Mouse (Mus musculus) right cerebral cortex, postnatal 14 days (tissue): ENCODE measurements at regions not wholly inside any gene's neighbourhood (a gene's known extent, or its start where the extent isn't known, plus 50 kb on each side); places are given as distances from the start of the nearest gene placed in this dataset.

Experiments used
- DNase-seq: peaks from one replicate; pipeline ENCODE4 v3.0.0; 2022

DNA sequence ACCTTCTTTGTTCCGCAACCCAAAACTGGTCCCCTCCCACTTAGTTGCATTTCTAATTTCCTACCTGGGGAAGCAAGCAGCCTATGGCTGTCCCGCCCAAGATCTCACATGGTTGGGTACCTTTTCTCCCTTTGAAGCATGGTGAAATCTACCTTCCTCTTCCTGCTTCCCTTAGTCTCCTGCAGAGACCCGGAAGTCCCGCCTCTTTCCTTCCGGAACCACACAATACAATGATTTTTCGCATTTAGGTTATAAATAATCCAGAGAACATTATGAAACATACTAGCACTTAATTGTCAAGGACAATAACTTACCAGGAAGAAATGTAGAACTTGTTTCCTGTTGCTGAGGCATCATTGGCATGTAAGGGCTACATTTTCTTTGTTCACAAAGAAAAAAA, 58.8 kb downstream of the 1700009N14Rik start:
- no peak for DNase-seq

DNA sequence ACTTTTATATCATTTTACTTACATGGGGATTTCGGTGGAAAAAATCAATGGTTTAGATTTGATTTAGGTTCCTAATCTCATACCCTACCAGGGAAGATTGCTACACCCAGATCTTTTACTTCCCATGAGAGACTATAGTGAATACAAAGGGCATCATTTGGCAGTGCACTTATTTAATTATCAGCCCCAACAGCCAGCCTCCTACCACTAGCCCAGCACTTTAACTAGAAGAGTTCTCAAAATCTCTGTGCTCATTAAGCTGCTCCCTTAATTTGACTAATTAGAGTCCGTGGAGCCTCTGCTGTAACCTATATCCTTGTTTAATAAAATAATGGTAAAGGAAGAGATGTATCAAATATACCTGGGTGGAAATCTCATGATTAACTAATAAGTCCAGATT, 77.4 kb downstream of the 1700009N14Rik start:
- DNase-seq, result no peak

DNA sequence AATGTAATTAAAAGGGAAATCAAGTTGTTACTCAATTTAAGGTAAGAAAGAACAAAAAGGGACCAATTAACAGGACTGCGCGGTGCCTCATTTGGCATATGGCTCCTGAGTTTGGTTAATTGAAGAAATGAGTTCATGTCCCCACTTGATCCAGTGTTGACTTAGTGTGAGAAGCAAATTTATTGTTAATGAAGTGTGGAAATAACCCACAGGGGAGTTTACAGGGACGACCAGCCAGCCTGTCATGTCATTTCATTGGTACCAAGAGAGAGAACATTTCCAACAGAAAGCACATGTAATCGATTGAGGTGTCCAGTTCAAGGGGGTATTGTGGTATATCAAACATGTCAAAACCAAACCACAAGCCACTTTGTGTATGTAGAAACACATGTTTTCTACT, 78.6 kb downstream of the 1700009N14Rik start:
- DNase-seq, result no peak

DNA sequence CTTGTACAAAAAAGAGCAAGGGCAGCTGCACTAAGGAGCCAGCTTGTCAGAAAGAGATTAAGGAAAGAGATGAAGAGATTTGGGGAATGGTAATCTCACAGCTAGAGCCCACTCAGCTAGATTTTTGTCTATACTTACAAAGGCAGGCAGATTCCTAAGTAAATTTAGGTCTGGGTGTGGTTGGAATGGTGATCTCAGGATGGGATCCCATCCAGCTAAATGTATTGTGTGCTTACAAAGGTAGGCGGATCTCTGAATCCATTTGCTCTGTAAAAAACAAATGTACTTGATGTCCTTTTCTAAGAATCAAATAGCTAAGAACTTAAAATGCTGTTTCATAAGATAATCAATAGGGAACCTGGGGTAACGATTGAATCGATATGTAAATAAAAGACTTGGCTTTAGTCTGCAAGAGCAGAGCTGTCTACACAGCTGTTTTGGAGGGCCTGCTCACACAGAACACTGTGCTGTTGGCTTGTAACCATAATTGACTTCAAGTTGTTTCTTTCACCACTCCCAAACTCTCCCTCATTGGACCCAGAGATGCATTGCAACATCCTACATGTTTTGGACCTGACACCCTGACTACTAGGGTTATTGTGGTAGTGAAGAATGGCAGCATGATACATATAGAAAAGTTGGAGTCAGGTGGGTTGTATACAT, 106.1 kb downstream of the 1700009N14Rik start:
- no peak for DNase-seq

DNA sequence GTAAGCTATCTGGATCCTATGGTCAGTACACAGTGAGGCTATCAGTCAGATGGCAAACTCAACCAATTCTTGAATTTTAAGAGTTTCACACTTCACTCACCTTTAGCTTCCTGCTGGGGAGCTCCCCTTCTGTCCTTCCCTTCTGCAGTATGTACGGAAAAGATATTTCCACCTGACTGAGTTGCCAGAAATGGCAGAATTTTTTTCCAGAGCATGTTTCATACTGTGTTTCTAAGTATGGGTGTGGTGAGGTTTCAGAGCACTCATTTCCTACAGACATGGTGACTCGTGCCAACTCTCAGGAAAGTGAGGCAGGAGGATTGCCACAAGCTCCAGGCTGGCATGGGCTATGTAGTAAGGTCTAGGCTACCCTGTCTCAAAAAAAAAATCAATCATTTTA, 147.3 kb downstream of the 1700009N14Rik start:
- DNase-seq, result no peak

DNA sequence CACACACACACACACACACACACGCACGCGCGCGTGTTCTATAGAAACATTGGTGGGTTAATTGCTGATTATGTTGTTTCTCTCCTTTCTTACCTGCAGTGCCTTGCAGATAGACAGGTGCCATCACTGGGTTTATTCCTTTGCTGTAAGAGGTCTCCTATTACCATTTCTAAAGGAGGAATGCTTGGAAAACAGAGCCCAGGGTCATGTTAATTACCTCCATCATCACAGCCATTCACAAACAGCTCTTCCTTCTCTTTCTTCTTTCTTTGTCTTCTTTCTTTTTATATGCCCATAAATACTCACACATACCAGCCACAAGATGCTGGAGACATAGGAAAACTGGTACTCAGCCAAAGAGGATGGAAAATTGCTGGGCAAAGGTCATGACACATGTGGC, 155.0 kb downstream of the 1700009N14Rik start:
- DNase-seq, result no peak

DNA sequence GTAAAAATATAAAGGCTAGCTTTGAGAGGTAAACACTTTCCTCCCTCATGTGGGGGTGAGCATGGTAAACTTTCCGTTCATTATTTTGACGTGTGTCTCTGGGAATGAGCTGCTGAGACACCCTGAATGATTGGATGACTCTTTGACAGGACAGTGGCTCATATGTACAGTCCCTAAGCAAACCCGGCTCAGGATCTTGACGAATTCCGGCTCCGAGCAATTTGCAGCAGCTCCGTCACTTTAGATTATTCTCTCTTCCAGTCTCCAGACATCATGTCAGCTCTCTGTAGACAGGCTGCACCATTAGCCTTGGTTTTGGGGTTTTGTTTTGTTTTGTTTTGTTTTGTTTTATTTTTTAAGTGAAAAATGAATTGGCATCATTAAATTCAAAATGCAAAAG, 194.0 kb downstream of the 1700009N14Rik start:
- no peak for DNase-seq

DNA sequence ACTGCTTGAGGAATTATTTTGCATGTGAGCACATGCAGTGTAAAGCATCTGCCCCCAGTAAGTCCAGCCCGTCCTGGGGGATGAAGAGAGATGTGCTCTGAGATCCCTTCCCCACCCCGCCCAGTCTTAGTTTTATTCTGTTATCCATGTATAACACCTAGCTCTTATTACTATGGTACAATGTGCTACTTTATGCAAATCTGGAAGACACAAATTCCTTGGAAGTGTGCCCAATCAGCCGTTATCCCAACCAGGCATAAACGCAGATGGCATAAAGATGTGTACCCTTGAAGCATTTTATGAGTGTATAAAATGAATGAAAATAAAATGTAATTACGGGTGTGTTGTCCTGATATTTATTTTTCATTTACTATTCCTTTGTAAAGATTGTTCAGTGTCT, 194.8 kb downstream of the 1700009N14Rik start:
- DNase-seq, result no peak

DNA sequence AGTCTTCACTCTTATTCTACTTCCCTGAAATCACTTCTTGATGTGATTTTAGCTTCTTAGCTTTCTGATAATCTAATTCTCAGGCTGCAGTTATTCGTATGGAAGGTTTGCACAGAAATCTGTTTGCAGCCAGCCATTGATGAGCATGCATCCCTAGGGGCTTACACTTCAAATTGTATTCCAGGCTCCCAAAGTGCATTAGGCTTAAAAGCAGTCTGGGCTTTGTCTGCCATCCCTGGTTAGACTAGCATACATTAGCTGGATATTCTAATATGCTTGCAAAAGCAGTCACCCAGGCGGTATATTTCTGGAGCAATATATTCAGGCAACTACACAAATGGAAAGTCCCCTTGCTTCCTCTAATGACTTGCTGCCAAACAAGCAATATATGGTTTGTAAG, 210.4 kb downstream of the 1700009N14Rik start:
- no peak for DNase-seq

DNA sequence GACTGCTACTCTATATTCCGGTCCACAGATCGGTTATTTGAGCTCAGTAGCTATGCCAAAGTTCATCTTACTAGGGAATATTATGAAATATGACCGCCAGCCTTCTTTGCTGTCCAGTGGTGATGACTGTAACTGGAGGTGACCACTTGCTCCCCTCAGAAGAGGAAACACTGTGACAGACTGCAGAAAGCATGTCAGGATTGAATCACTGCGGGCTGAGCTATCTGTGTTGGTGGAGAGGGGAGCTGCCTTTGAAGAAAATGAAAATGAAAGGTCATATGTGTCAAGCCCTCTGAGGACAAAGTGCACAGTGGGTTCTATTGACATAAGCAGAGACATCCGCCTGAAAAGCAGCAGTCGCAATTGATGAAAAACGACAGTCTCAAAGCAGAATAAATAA, 222.5 kb downstream of the 1700009N14Rik start:
- no peak for DNase-seq

DNA sequence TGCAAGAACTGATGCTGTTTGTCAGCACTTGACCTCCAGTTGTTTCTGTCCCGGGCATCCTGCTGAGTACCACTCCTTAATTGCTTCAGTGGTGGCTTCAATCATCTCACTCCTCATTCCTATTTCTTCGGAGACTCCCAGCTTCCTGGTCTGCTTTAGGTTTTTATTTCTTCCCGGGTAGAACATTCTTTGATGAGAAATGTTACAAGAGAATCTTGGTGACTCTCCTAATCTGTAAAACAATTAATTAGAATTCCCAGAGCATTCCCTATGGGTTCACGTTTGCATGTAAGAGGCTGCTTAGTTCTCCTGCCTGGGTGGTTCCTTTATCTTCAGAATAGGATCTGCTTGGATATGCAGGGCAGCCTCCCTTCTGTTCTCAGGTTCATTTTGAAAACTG, 245.1 kb downstream of the 1700009N14Rik start:
- no peak for DNase-seq

DNA sequence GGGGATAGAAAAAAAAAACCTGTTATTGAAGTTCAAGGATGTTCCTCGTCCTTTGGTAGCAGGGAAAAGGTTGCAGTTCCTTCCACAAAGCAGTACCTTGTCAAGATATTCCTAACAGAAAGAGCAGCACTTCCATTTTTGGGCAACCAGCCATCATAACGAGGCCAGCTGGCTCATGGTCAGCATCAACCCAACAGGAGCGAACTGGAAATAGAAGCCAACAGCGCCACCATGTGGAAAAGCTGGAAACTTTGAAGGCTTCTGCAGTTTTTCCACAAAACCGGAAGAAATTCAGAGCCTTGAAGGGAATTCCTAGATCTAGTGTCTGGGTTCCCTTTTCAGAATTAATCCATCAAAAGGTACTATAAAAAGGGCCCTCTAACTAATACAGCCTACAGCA, 247.5 kb downstream of the 1700009N14Rik start:
- peak; percentile 71 for DNase-seq

DNA sequence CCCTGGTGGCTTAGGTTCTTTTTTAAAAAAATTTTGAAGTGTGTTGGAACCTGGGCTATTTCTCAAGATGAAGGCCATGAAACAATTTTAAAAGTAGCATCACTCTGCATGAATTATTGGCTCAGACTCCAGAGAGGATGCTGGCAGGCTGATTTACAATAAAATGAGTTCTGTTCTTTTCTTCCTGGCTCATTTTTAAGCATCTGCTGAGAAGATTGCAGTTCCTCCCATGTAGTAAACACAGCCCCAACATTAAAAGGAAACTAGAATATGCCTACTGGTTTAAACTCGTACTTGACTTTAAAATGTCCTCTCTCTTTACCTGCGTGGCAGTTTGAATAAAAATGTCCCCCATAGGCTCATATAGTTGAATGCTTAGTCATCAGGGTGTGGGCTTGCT, 249.3 kb downstream of the 1700009N14Rik start:
- no peak for DNase-seq

DNA sequence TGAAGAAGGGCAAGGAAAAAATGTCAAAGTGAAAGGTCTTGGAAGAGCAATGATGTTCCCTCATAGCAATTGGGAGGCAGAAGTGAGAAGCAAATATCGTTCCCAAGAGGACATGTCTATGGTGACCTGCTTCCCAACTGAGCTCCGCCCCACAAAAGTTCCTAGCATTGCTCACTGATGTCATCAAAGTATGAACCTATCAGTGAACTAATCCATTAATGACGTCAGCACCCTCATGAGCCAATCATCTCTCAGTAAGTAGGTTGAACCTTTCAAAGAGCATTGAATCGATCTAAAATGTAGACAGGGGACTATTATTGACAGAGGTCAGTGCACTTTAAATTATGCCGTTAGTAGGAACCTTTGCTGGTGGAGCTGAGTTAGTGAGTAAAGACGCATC, 267.4 kb downstream of the 1700009N14Rik start:
- DNase-seq, result no peak

DNA sequence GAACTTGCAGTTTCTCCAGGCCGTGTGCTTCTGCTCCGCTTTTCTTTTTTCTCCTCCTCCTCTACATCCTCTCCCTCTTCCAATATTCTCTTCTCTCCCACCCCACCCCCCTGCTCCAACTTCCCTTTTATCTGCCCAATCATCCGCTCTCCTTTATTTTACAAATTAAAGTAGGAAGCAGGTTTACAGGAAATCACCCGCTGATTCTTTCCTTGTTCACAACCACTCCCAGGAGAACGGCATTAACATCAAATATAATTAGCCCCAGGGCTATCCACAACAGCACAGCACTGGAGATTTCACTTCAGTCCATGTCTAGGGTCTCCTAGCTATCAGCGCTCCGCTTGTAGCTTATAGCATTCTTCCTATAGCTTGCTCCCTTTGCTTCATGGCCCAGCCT, 268.6 kb downstream of the 1700009N14Rik start:
- DNase-seq, result no peak

DNA sequence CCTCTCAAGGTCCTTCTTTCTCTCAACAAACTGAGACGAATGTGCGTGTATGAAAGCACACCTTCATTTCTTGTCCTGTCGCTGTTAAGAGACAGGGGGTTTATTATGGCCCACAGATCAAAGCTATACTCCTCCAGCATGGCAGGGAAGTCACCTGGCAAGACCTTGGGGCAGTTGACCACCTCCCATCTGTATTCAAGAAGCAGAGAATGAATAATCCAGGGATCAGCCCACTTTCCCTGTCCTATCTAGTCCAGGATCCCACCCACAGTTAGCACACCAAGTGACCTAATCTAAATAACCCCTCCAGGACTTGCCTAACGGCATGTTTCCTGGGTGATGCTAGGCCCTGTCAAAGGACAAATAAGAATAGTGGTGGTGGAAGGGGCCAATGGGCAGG, 269.9 kb downstream of the 1700009N14Rik start:
- no peak for DNase-seq

DNA sequence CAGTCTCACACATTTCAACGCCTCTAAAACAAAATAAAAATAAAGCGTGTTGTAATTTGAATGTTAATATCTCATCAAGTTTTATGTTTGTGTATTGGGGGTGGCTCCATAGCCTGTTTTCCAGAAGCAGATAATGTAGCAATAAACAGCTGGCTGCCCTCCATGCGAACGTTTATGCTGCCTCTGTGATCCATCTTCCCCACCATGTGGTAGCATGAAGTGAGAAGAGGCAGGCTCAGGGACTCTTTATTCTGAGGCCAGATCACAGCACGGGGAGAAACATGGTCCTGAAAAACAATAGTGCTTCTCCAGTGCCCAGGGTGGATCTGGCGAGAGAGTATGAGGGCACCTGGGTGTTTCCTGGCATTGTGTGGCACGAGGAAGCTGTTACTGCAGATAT, 271.4 kb downstream of the 1700009N14Rik start:
- no peak for DNase-seq

DNA sequence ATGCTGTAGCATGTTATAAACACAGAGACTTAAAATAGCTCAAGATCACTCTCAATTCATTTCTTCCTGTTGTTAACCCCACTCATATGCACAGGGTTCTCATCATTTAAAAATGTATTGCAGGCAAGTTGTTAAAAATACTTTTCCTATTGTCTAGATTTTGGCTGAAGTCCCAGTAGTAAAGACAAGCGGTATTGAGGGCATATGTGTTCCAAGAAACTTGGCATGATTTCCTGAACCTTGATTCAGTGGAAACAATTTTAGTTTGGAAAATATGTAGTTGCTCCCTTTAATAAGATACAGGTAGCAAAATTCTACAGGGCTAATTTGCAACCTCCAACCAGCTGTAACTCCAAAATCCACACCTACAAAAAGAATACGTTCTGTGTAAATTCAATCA, 315.5 kb downstream of the 1700009N14Rik start:
- DNase-seq, result no peak

DNA sequence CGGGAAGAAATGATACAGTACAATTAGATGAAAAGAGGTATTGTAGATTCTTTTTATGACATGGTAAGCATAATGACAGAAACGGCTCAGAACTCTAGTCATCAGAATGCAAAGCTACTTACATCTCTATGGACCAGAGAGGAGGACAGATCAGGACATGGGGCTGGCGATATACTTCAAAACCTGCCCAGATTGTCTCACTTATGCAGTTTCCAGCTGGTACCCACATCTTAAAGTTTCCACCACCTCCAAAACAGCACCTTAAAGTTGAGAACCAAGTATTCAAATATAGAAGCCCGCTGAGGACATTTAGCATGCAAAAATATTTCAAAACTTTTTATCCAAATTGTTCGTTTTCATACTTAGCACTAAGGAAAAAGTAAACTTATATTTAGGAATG, 341.0 kb downstream of the 1700009N14Rik start:
- no peak for DNase-seq

DNA sequence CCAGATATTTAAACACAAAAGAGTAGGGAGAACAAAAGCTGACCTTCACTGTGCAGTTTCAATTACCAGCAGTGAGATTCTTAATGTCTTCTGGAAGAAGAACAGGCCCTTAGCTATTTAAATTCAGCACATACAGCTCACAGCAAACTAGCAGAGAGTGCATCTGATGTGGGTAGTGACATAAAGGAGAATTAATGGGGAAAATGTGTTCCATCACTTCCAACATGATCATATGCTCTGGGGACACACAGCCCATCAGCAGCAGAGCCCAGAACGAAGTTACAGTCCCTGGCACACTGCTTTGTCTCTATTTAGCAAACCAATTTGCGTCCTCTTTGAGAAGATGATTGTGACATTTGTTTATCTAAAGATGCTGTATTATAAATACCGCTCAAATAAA, 332.9 kb upstream of the Aco1 start:
- no peak for DNase-seq

DNA sequence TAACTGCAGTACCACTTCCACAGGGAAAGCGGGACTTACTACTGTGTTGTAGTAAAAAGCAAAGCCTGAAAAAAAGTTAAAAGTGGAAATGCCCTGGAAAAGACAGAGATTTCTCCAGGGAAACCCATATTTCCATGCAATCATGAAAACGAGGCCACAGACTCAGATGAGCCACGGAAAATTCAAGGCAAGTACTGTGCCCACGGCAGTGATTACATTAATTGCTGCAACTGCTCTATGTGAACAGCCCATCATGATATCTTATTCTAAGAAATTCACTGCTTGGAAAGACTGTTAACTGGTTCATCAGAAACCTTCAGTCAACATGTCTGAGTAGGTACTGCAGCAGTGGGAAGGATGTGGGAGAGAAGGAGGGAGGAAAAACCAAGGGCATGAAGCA, 330.1 kb upstream of the Aco1 start:
- DNase-seq, result no peak

DNA sequence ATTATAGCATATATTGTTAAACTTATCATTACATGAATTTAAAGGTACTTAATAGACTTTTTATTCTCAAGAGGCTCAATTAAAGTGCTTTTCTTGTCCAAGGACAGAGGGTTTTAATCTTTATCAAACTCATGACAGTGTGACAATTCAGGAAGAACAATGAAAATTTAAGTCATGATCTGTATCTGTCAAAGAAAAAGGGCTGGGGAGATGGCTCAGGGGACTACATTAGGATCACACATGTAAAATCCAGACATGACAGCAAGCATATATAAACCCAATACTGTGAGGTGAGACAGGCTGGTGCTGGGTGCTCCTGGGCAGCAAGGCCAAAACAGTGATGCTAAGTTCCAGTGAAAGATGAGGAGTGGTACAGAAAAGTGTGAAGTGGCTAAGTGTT, 327.3 kb upstream of the Aco1 start:
- no peak for DNase-seq

DNA sequence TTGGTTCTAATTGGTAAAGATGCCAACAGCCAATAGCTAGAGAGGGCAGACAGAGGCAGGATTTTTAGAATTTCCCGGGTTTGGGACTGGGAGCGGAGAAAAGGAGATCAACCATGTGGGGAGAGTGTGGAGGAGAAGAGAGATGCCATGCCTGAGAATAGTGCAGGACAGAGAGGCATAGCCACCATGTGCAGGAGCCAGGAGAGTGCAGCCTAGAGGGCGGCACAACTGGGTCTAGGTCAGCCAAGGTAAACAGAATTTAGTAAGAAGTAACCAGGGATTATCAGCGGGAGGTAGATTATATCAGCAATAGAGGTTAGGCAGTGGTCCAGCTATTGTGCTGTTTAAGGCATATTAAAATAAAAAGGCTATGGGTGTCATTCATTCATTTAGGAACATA, 325.2 kb upstream of the Aco1 start:
- no peak for DNase-seq

DNA sequence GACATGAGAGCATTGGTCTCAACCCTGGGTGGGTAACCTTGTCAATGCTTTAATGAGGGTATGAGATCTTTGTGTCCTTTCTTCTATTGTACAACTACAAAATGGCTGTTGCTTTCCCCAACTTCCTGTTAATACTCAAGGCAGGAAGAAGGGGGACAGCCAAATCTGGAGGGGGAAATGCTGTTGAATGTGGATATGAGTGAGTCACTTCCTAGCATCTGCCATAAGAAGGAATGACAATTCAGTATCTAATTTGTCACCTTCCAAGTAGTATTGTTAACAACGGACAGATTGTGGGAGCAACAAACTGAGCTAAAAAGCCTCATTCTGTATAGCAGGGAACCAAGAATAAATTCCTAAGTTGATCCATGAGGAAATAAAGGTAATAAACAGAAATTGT, 309.2 kb upstream of the Aco1 start:
- no peak for DNase-seq
